Mouse (Mus musculus) testis, adult 2 months (tissue): ENCODE measurements around the gene Prr19.

Source experiments
- CTCF ChIP-seq: fragments of 200-500 bp; IDR thresholded peaks from 2 replicates; pipeline ENCODE4 v1.5.1; 2012; ENCODE audit warnings: low read depth, mild to moderate bottlenecking, inconsistent platforms, low read length, moderate library complexity; ENCODE audit not compliant: control insufficient read depth, insufficient read depth, insufficient replicate concordance
- POLR2A ChIP-seq: fragments of 200-500 bp; IDR thresholded peaks from 2 replicates; pipeline ENCODE4 v1.6.1; 2012; ENCODE audit warnings: low read depth, mild to moderate bottlenecking, inconsistent platforms, low read length, moderate library complexity; ENCODE audit not compliant: control insufficient read depth

GRCm38 (mm10) chr7:25322058-25322484 lies 20.9 kb downstream of the Prr19 start:
- TF ChIP-seq CTCF (no peak), POLR2A (no peak)
